Mouse (Mus musculus) retina, postnatal 1 day (tissue): ENCODE data around the gene Pld6.

ENCODE experiments used
- DNase-seq: peaks from one replicate; pipeline ENCODE4 v3.0.0-alpha.2; 2012

Gene Pld6

GRCm38 (mm10) chr11:59783591-59783990 lies 3.9 kb downstream of the Pld6 start:
- DNase-seq: no peak

GRCm38 (mm10) chr11:59782091-59782590 lies 5.3 kb downstream of the Pld6 start:
- no peak for DNase-seq

GRCm38 (mm10) chr11:59780241-59780640 lies 7.2 kb downstream of the Pld6 start:
- no peak for DNase-seq

- DNase-seq: no peak
Measured at GRCm38 (mm10) chr11:59779406-59779805, 8.0 kb downstream of the Pld6 start.

- no peak for DNase-seq
Measured at GRCm38 (mm10) chr11:59778874-59779223, 8.6 kb downstream of the Pld6 start.

GRCm38 (mm10) chr11:59778181-59778873 lies 9.1 kb downstream of the Pld6 start:
- peak; percentile 81 for DNase-seq

GRCm38 (mm10) chr11:59777259-59777658 lies 10.2 kb downstream of the Pld6 start:
- DNase-seq: no peak

GRCm38 (mm10) chr11:59775435-59776148 lies 11.9 kb downstream of the Pld6 start:
- DNase-seq: no peak

- DNase-seq: no peak
Measured at GRCm38 (mm10) chr11:59774522-59774921, 12.9 kb downstream of the Pld6 start.

- DNase-seq: no peak
Measured at GRCm38 (mm10) chr11:59772902-59773301, 14.5 kb downstream of the Pld6 start.

- no peak for DNase-seq
Measured at GRCm38 (mm10) chr11:59772291-59772690, 15.2 kb downstream of the Pld6 start.

GRCm38 (mm10) chr11:59770753-59771152 lies 16.7 kb downstream of the Pld6 start:
- DNase-seq: no peak

- DNase-seq: no peak
Measured at GRCm38 (mm10) chr11:59769738-59770137, 17.7 kb downstream of the Pld6 start.

- DNase-seq: no peak
Measured at GRCm38 (mm10) chr11:59769307-59769706, 18.1 kb downstream of the Pld6 start.

- no peak for DNase-seq
Measured at GRCm38 (mm10) chr11:59760796-59761195, 26.6 kb downstream of the Pld6 start.

GRCm38 (mm10) chr11:59759626-59760025 lies 27.8 kb downstream of the Pld6 start:
- DNase-seq: no peak

- DNase-seq: no peak
Measured at GRCm38 (mm10) chr11:59759178-59759577, 28.3 kb downstream of the Pld6 start.

- no peak for DNase-seq
Measured at GRCm38 (mm10) chr11:59758191-59758985, 29.1 kb downstream of the Pld6 start.

- DNase-seq: no peak
Measured at GRCm38 (mm10) chr11:59756351-59756750, 31.1 kb downstream of the Pld6 start.

- DNase-seq: no peak
Measured at GRCm38 (mm10) chr11:59754504-59754903, 32.9 kb downstream of the Pld6 start.

GRCm38 (mm10) chr11:59749050-59749449 lies 38.4 kb downstream of the Pld6 start:
- no peak for DNase-seq

GRCm38 (mm10) chr11:59746614-59747013 lies 40.8 kb downstream of the Pld6 start:
- peak; percentile 47 for DNase-seq

- no peak for DNase-seq
Measured at GRCm38 (mm10) chr11:59745851-59746250, 41.6 kb downstream of the Pld6 start.

- DNase-seq: no peak
Measured at GRCm38 (mm10) chr11:59744374-59744773, 43.1 kb downstream of the Pld6 start.
